Mouse (Mus musculus): ENCODE measurements at regions not wholly inside any gene's neighbourhood (a gene's known extent, or its start where the extent isn't known, plus 50 kb on each side); places are given as distances from the start of the nearest gene placed in this dataset.
A peak's percentile ranks its signal among the peaks of the same experiment; 100 is the strongest.
"Not testable (repeated sequence)": the region's sequence is repeated elsewhere in the genome, so short reads cannot be mapped to it uniquely, and the experiment has no call there.

DNA sequence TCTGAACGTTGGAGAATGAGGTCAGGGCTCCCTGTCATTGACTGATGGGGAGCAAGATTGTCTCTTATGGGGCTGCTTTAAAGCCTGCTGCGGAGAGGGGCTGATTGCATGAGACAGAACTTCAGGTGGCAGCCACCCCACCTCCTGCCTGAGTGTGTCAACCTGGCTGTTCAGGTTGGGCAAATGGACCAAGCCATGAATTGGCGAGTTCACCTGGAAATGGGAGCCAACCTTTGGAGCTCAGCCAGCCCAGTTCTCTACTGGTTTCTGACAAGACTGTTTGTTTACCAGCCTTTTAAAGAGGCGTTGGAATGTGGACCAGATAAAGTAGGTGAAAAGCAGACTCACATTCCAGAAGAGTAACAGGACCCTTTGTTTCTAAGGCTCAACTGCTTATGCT lies 180.3 kb downstream of the Tmx1 start:
- peak; percentile 68 for DNase-seq

DNA sequence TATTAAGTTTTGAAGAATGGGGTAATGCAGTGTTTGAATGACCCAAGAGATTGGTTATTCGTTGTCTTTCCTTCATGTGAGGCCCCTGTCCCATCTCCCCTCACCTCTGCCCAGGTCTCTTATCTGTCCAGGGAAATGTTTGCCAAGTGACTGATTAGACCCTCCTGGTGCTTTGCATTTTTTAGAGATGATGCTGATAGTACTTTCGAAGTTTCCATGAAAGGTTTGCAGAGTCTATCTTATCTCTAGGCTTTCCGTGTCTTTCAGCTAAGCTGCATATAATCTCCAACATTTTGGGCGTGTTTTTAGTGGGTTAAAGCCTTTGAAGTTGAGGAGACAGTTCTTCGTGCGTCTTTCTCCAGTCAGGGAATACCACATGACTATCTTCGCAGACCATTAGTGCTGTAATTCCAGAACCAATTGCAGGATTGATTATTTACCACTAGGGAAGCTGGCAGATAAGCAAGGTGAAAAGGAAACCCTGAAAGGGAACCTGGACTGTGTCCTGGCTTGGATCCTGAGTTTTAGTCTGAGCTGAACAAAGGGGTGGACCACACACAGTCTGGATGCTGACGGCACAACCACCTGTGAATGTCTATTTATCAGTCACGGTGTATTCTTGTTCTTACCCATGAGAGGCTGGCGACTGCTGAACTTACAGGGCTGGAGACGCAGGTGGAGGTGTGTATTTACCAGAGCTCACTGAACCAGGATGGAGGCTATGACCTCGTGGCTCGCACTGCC lies 180.9 kb downstream of the Tmx1 start:
- no peak for DNase-seq

DNA sequence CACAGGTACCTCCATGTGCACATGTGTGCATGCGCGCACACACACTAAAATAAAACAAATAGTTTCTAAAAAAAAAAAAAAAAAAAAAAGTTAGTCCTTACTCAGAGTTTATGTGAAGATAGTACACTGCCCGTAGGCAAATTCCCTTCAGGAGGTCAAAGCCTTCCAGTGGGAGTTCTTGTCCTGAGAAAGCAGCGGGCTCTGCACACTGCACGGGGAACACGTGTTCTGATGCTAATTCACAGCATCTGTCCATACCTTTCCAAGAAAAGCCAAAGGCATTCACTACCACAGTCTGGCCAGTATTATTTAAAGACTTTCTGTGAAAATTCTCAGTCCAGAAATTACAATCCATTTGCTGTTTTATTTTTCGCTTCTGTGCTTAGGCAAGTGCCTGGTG lies 183.1 kb downstream of the Tmx1 start:
- no peak for DNase-seq

- no peak for DNase-seq
Observed at GRCm38 (mm10) chr12:70640186-70640585, 185.1 kb upstream of the Frmd6 start.

GRCm38 (mm10) chr12:70644910-70645309 lies 180.4 kb upstream of the Frmd6 start:
- no peak for DNase-seq

DNA sequence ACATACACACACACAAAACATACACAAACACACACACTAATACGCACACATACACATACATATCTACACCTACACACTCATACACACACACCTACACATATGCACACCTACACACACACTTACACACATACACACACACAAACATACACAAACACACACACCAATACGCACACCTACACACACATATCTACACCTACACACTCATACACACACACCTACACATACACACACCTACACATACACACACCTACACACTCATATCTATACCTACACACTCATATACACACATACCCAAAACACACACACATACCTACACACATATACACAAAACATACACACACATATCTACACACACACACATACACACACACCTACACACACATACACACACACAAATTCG lies 179.9 kb upstream of the Frmd6 start:
- DNase-seq: no peak

- DNase-seq: no peak
Observed at GRCm38 (mm10) chr12:70647516-70647915, 177.8 kb upstream of the Frmd6 start.

GRCm38 (mm10) chr12:70648179-70648811 lies 177.0 kb upstream of the Frmd6 start:
- no peak for DNase-seq

- no peak for DNase-seq
Observed at GRCm38 (mm10) chr12:70648812-70649188, 176.5 kb upstream of the Frmd6 start.

GRCm38 (mm10) chr12:70649691-70650090 lies 175.6 kb upstream of the Frmd6 start:
- no peak for DNase-seq

- no peak for DNase-seq
Observed at GRCm38 (mm10) chr12:70650470-70650869, 174.8 kb upstream of the Frmd6 start.

DNA sequence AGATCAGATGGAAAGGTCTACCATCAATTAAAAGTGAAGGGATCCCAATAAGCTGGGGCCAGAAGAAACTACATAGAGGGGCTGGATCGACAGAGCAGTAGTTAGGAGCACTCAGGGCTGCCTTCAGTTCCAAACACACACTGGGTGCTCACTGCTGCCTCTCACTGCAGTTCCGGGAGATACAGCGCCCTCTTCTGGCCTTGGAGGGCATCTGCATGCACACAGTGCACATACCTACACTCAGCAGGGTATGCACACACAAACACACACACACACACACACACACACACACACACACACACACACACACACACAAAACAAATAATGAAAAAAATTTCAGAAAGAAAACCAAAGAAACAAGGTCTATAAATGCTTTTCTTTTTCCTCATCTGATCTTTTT lies 172.6 kb upstream of the Frmd6 start:
- no peak for DNase-seq

- DNase-seq: no peak
Observed at GRCm38 (mm10) chr12:70653971-70654370, 171.3 kb upstream of the Frmd6 start.

- peak; percentile 18 for DNase-seq
Observed at GRCm38 (mm10) chr12:70654546-70654945, 170.8 kb upstream of the Frmd6 start.

DNA sequence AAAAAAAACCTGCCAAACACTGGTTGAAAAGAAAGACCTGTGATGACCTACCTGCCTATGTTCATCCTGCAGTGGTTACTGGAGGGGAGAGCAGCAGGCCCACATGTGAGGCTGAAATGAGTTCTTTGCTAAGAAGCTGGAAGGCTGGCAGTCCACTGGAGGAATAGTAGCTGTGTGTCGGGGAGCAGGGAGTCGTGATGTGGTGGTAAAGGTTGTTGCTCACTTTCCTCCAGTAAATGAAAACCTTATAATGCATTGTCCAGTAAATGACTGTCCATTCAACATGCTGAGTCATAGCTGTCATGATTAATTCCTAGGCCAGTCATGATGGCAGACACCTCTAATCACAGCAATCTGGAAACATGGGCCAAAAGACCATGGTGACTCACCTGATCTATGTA lies 169.9 kb upstream of the Frmd6 start:
- DNase-seq: no peak

GRCm38 (mm10) chr12:70655900-70656544 lies 169.3 kb upstream of the Frmd6 start:
- no peak for DNase-seq

DNA sequence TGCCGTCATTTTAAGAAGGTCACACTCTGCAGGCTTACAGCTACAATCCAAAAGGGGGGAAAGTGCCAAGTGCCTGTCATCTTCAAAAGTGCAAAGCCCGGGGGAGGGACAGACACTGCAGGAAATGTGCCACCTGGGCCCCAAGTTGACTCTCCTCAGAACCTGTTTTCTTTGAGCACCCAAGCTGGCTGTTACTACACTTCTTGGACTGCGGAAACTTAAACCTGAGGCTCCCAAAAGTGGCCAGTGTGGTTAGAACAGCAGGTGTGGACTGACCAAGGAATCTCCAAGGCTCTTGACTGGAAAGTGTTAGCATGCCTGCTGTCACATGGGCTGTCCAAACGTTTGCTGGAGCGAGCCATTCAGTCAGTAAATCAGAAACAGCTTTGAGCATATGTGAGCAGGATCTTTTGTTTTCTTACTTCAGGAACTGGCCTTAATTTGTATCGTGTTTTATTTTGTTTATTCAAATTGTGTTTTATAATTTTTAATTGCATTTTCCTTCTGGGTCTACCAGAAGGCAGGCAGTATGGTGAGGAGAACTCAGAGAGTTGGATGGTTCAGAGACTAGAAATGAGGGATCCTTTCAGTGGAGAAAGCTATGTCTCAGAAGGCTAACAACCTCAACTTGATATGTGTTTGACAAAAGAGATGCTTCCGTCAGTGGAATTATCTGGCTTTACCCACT lies 168.4 kb upstream of the Frmd6 start:
- no peak for DNase-seq

GRCm38 (mm10) chr12:70657493-70657810 lies 167.9 kb upstream of the Frmd6 start:
- no peak for DNase-seq

DNA sequence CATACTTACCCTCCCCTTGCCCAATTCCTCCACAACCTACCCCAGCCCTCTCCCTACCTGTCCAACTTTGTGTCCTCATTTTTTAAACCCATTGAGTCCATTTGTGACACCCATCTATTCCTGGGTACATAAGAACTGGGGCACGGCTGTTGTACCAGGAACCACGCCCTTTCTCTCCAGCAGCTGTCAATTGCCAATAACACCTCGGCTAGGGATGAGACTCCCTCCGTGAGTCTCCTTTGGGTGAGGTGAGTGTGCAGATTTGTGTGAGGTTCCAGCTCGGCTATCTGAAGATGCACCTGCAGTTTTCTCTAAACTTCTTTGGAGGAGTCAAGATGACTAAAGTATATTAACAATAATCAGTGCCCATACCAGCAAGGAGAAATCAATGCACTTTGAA lies 167.2 kb upstream of the Frmd6 start:
- DNase-seq: no peak

GRCm38 (mm10) chr12:70660388-70660787 lies 164.9 kb upstream of the Frmd6 start:
- no peak for DNase-seq

- DNase-seq: not testable (repeated sequence)
Observed at GRCm38 (mm10) chr12:70668158-70668557, 157.2 kb upstream of the Frmd6 start.

GRCm38 (mm10) chr12:70672115-70672514 lies 153.2 kb upstream of the Frmd6 start:
- no peak for DNase-seq

- no peak for DNase-seq
Observed at GRCm38 (mm10) chr12:70673188-70673587, 152.1 kb upstream of the Frmd6 start.

DNA sequence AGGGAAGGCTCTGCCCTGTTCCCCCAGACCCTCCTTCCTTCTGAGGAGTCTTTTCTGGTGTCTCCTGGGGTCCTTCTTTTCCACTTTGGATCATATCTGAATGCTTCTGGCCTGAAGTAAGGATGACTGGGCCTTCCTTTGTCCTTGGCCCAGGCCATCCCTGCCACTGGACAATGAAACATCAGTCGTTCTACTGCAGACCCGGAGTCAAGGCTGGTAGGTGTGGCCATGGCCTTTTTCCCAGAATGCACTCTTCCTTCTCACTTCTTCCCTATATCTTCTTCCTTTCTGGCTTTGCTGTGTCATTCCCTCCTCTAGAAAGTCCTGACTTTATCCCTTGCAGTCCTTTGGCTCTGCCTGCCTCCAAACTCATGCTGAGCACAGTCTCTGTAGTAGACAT lies 151.2 kb upstream of the Frmd6 start:
- no peak for DNase-seq
